Mouse (Mus musculus): ENCODE data around the gene Sbds. TPM values are rescaled to one million over a fixed set of nuclear protein-coding genes. Genes with fewer than 3 reads are reported as not detected.
"Not testable (repeated sequence)": the region's sequence is repeated elsewhere in the genome, so short reads cannot be mapped to it uniquely, and the experiment has no call there.

The Sbds gene
- total RNA-seq, 2 experiments from 2014 or later = 22.6 to 23.4 TPM

GRCm38 (mm10) chr5:130264433-130265005, 9.2 kb upstream of the Sbds start:
- intact Hi-C loops (cut with DNase I; ENCODE audit: low total_unique reads) = no loop called here
- no peak for DNase-seq

GRCm38 (mm10) chr5:130263454-130263853, 8.1 kb upstream of the Sbds start:
- no peak for DNase-seq
- intact Hi-C loops (cut with DNase I; ENCODE audit: low total_unique reads) = no loop called here

DNA sequence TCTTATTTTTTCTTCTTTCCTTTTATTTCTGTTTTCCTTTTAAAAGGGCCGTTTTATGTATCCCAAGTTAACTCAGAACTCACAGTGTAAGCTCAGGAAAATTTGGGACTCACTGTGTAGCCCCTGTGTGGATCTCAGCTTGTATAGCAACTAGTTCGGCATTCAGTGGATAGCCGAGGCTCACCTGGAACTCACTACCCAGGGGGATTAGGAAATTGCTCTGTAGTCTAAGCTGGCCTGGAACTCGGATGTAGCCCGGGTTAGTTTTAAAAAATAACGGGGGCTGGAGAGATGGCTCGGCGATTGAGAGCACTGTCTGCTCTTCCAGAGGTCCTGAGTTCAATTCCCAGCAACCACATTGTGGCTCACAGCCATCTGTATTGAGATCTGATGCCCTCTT, 2.0 kb upstream of the Sbds start:
- intact Hi-C loops (cut with DNase I; ENCODE audit: low total_unique reads) = no loop called here
- DNase-seq = no peak

DNA sequence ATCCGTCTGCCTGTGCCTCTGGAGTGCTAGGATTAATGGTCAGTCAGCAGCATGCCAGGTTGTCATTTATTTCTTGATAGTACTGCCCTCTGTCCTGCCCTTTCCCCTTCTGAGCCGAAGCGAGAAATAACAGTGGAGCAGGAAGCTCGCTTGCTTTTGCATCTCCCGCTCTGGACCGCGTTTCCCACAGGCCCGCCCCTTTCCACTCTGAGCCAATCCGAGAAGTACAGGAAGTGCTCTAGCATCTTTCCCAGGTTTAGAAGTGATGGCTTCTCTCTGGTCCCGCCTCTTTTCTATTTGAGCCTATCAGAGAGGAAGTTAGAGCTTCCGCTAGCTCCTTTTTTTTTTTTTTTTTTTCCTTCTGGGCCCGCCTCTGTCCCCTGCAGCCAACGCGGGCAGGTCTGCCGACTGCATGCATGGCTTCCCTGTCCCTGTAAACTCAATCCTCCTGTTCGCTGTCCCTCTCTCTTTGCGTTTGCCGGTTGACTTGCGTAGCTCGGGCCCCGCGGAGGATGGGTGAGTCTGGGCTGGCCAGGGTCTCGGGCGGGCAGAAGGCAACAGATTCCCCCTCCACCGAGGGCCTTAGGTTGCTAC, 1.4 kb upstream of the Sbds start:
- intact Hi-C loops (cut with DNase I; ENCODE audit: low total_unique reads) = no loop called here
- peak; percentile 94 for DNase-seq

DNA sequence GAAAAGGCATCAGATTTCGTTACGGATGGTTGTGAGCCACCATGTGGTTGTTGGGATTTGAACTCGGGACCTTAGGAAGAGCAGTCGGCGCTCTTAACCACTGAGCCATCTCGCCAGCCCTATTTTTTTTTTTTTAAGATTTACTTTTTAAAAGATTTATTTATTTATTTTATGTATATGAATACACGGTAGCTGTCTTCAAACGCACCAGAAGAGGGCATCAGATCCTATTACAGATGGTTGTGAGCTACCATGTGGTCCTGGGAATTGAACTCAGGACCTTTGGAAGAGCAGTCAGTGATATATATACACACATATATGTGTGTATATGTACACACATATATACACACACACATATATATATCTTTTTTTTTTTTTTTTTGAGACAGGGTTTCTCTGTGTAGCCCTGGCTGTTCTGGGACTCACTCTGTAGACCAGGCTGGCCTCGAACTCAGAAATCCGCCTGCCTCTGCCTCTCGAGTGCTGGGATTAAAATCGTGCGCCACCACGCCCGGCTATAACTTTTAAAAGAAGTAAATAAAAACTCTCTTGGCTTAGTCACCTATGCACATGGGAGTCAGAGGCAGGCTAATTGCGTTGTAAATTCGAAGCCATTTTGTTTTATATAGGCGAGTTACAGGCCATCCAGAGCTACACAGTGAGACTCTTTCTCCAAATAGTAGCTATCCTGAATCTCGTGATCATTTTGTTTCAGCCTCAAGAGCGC, 632 bp upstream of the Sbds start:
- DNase-seq; intact Hi-C loops (cut with DNase I; ENCODE audit: low total_unique reads): not testable (repeated sequence)

DNA sequence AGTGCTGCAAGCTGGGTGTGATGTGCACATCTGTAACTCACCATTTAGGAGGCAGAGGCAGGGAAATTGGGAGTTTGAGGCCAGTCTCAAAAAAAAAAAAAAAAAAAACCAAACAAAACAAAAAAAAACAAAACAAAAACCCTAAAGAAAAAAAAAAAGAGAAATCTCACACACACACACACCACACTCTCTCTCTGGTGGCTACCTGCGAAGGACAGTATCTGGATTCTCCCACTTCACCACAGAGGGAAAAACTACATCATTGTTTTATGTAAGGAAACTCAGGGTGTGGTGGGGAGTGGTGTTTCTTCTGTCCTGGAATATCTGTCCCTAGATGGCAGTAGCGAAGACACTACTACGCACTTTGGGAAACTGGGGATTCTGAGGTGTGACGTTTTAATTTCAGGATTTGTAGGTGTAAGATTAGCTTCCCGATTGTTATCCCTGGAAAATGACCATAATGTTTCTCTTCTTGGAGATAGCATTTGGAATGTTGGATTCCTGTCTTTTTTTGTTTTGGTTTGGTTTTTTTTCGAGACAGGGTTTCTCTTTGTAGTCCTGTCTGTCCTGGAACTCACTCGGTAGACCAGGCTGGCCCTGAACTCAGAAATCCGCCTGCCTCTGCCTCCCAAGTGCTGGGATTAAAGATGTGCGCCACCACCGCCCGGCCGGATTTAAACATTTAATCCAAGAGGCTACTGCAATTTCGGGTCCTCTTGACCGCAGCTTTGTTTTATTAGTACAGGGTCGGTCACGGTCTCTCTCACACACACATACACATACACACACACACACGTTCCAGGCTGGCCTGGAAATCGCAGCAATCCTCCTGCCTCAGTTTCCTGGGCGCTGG, 940 bp downstream of the Sbds start:
- no peak for DNase-seq
- intact Hi-C loops (cut with DNase I; ENCODE audit: low total_unique reads) = no loop called here

DNA sequence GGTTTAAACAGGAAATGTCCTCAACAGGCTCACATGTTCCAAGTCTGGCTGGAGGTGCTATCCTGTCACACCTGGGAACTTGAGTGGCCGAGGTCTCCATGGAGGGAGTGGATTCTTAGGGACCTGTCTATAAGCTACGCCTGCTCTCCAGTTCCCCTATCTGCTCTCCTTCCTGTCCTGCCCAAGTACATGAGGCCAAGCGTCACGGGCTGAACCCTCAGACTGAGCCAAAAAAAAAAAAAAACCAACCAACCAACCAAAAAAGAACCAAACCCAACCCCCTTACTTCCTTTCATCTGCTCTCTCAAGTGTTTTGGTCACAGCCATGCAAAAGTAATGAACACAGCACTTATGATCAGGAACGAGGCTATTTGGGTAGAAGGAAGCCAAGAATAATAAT, 7.5 kb downstream of the Sbds start:
- intact Hi-C loops (cut with DNase I; ENCODE audit: low total_unique reads) = no loop called here
- no peak for DNase-seq

GRCm38 (mm10) chr5:130241426-130241825, 13.9 kb downstream of the Sbds start:
- intact Hi-C loops (cut with DNase I; ENCODE audit: low total_unique reads) = no loop called here
- DNase-seq = no peak

- intact Hi-C loops (cut with DNase I; ENCODE audit: low total_unique reads) = no loop called here
- no peak for DNase-seq
These were observed 15.5 kb downstream of the Sbds start for GRCm38 (mm10) chr5:130239856-130240255.

GRCm38 (mm10) chr5:130239236-130239635, 16.1 kb downstream of the Sbds start:
- DNase-seq = no peak
- intact Hi-C loops (cut with DNase I; ENCODE audit: low total_unique reads) = no loop called here

DNA sequence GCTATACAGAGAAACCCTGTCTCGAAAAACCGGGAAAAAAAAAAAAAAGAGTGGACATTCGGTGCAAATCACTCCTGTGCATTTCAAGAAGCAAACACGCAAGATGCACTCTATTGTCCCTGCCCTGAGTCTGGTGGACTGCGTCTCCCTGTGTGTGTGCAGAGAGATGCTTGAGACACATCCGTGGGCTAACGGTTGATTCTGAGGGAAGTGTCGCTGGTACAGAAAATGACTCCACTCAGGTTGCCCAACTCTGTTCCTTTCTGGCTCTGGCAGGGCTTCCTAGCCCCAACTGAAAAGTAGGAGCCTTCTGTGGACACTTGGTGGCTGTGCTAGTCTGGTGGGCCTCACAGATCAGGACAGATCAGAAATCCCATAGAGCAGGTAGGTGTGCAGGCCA, 19.0 kb downstream of the Sbds start:
- DNase-seq = no peak
- intact Hi-C loops (cut with DNase I; ENCODE audit: low total_unique reads) = no loop called here

GRCm38 (mm10) chr5:130228120-130228519, 27.2 kb downstream of the Sbds start:
- intact Hi-C loops (cut with DNase I; ENCODE audit: low total_unique reads) = no loop called here
- no peak for DNase-seq

GRCm38 (mm10) chr5:130226790-130227189, 28.5 kb downstream of the Sbds start:
- intact Hi-C loops (cut with DNase I; ENCODE audit: low total_unique reads) = no loop called here
- no peak for DNase-seq

DNA sequence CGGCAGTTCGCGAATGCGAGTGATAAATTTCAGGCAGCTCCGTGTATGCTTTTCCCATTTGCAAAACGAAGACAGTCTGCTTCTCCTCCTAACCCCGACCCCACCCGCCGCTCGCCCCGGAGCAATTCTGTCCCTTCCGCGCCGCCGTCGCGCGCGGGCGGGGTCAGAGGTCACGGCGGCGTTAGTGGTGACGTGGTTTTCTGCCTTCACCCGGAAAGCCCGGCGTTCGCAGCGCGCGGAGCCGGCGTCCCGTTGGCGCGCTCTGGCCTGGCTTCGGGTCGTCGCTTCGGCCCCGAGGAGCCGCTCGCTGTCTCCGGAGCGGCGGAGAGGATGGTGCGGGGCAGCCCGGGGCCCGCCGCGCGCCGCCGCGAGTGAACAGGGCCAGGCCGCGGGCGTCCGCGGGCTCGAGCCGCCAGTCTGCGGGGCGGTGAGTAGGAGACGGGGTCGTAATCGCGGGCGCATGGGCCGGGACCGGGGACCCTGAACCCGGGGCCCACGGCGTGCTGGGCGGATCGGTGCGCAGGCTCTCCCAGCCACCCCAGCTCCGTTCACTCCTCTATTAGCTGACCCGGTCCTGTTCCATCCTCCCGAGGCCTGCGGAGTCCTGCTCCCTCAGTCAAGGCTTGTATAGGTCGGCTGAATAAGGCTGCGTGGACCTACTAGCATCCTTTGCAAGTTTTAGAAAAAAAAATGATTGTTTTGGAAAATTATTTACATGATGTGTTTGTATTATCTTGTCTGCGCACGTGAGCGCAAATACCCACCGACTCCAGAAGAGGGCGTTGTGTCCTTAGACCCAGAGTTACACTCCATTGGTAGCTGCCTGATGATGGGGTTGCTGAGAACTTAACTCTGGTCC, 33.0 kb downstream of the Sbds start:
- intact Hi-C loops (cut with DNase I; ENCODE audit: low total_unique reads) = no loop called here

DNA sequence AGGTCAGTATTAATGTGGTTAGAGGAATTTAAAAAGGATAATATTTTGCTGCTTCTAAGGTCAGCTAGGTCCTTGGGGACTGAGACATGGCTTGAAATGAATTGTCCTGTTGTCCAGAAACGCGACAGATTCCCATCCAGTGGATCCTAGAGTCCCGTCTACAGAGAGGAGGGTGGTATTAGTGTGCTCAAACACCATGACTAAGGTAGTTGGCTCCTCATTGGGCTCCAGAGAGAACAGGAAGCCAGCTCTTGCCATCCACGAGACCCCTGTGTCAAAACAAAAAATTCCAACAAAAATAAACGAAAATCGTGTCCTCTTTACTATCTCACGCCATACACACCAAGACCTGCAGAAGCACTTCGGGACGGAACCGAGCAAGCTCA, 33.6 kb downstream of the Sbds start:
- no peak for DNase-seq
- intact Hi-C loops (cut with DNase I; ENCODE audit: low total_unique reads) = no loop called here

More for the DNA sequence above, 33.0 kb downstream of the Sbds start:
- peak; percentile 92 for DNase-seq

- no peak for DNase-seq
- intact Hi-C loops (cut with DNase I; ENCODE audit: low total_unique reads) = no loop called here
These were observed 34.0 kb downstream of the Sbds start for GRCm38 (mm10) chr5:130221316-130221715.

GRCm38 (mm10) chr5:130218336-130218735, 37.0 kb downstream of the Sbds start:
- intact Hi-C loops (cut with DNase I; ENCODE audit: low total_unique reads) = no loop called here
- DNase-seq = no peak

- intact Hi-C loops (cut with DNase I; ENCODE audit: low total_unique reads) = no loop called here
- DNase-seq = no peak
These were observed 37.9 kb downstream of the Sbds start for GRCm38 (mm10) chr5:130217406-130217805.

DNA sequence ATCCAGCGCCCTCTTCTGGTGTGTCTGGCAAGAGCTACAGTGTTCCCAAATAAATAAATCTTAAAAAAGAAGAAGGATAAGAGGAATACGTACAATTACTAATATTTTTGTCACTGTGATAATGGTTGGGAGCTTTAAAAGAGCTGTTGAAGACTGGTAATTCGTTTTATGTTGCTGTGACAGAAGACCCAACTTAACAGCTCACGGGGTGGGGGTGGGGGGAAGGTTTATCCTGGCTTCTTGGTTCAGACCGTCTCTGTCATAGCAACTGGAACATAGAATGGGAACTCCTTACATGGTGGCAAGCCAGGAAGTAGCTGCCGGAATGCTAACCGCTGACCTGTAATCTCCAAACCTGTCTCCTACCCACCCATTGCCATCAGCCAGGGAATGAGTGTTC, 38.5 kb downstream of the Sbds start, which contains the start of gene Tmem248:
Tmem248 (plus strand) TSS at position 301 of the 400 bp plus-strand sequence.
- no peak for DNase-seq
- intact Hi-C loops (cut with DNase I; ENCODE audit: low total_unique reads) = no loop called here
